Mouse (Mus musculus): ENCODE results near the gene Zfp422. TPM values are rescaled to one million over a fixed set of nuclear protein-coding genes. Genes with fewer than 3 reads are reported as not detected.
A peak's percentile ranks its signal among the peaks of the same experiment; 100 is the strongest.
"Not testable (repeated sequence)": the region's sequence is repeated elsewhere in the genome, so short reads cannot be mapped to it uniquely, and the experiment has no call there.

The Zfp422 gene
- total RNA-seq, 2 experiments from 2014 or later = 25.2 to 29.6 TPM

DNA sequence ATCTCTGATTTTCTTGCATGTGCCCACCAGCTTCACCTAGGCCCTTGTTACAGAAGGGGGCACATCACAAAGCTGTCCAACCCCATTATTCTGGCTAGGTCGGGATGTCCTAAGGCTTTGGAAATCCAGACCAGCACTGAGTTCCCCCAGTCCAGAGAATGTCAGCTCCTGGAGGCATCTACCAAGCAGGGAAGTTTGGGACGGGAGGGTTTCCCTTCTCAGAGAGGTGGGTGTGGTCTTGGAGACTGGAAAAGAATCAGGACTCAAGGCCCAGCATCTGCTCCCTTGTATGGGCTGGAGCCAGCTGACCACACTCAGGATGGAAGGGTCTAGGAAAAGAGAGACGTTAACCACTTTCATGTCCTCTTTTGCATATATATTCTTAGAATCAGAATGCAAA, 24.4 kb upstream of the Zfp422 start:
- intact Hi-C loops (cut with DNase I) = loop anchor here (5.0 kb wide), 3 partner anchors 44 to 1174 kb away; no protein-coding TSS in a partner anchor
- DNase-seq (ENCODE audit: low spot score in 2 of 2) = no peak

DNA sequence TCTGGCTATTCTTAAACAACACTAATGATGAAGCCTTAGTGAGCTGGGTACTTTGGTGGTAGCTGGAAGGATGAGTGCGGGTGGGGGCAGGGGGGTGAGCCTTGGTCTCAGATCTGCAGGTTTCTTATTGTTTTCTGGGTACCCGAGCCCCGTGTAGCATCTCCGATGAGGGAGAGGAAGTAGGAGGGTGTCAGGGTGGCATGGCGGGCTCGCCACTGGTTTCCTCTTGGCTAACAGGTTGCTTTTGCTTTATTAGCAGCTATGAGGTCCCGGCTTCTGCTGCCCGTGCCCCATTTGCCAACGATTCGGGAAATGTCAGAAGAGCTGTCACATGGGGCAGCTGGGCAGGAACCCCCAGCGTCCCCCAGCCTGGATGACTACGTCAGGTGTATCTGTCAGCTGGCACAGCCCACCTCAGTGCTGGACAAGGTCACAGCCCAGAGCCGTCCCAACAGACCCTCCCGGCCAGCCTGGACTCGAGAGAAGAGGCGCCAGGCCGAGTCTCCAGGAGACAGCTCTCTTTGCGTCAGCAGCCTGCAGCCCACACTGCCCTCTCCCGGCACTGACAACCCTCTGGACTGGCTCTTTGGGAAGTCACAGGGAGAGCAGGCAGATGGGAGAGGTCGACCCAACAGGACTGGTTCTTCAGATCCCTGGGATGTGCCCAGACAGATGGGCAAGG, 22.8 kb upstream of the Zfp422 start:
- intact Hi-C loops (cut with DNase I) = loop anchor here (5.0 kb wide), 3 partner anchors 46 to 1176 kb away; no protein-coding TSS in a partner anchor
- DNase-seq (ENCODE audit: low spot score in 2 of 2) = no peak

DNA sequence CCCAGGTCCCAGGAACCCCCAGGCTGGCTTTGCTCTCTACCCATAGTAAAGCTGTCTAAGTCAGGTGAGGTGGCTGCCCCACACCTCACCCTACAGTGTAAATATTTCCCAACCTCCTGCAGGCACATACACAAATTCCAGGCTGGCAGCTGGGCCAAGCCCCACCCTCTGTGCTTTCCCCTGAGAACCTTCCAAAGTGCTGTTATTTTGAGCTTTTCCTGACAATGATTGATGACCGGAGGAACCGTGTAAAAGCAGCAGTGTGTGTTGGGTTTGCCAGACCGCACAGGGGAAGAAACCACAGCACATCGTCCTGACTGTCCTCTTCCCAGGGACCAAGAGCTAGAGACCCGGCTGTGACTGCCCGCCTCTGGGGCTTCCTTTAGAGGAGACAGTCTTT, 21.6 kb upstream of the Zfp422 start, which contains the start of gene Depp1:
TSS of gene Depp1 (plus strand) at position 204 of the 400 bp plus-strand sequence.
- no peak for DNase-seq (ENCODE audit: low spot score in 2 of 2)
- intact Hi-C loops (cut with DNase I) = loop anchor here (5.0 kb wide), 3 partner anchors 47 to 1177 kb away; no protein-coding TSS in a partner anchor

GRCm38 (mm10) chr6:116649811-116650210, 21.0 kb upstream of the Zfp422 start:
- intact Hi-C loops (cut with DNase I) = loop anchor here (5.0 kb wide), 3 partner anchors 47 to 1177 kb away; no protein-coding TSS in a partner anchor
- DNase-seq (ENCODE audit: low spot score in 2 of 2) = no peak

- intact Hi-C loops (cut with DNase I) = no loop called here
- DNase-seq (ENCODE audit: low spot score in 2 of 2) = no peak
Measured at GRCm38 (mm10) chr6:116647763-116648162, 19.0 kb upstream of the Zfp422 start.

DNA sequence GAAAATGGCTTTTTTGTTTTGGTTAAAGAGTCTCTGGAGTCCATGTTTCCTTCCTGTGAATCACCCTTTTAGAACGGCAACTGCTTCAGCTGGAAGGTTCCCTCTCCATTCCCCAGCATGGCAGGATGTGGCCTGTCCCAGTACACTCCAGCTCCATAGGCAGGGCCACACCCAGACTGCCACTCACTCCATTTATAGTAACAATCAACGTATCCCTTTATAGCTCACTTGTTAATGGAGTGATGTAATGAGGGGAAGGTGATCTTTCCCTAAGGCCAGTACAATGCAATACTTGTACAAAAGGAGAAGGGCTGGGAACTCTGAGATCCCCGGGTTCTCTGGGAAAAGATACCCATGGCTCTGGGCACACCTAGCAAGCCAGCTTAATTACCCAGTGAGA, 15.5 kb upstream of the Zfp422 start:
- DNase-seq (ENCODE audit: low spot score in 2 of 2) = no peak

DNA sequence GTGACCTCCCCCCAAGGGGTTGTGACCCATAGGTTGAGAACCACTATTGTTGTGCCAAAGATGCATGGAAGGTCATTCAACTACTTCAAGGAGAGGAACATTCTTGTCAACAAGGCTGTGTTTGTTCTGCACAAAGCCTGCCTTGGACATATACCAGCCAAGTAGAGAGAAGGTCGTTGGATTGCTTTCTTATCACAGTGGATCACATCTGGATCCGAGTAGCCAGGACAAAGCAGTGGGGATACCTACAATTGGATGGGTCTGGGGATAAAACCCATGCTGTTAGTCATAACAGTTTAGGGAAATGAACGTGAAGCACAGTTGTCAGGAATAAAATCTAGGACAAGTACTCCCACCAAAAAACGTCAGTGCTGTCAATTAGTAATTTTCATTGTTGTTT, 15.1 kb upstream of the Zfp422 start:
- intact Hi-C loops (cut with DNase I) = no loop called here
- no peak for DNase-seq (ENCODE audit: low spot score in 2 of 2)

More for the DNA sequence above, 15.5 kb upstream of the Zfp422 start:
- intact Hi-C loops (cut with DNase I) = no loop called here

GRCm38 (mm10) chr6:116642942-116643341, 14.1 kb upstream of the Zfp422 start:
- DNase-seq (ENCODE audit: low spot score in 2 of 2) = peak; percentile 61 to 68
- intact Hi-C loops (cut with DNase I) = no loop called here

- intact Hi-C loops (cut with DNase I) = no loop called here
- no peak for DNase-seq (ENCODE audit: low spot score in 2 of 2)
Measured at GRCm38 (mm10) chr6:116639663-116640062, 10.9 kb upstream of the Zfp422 start.

DNA sequence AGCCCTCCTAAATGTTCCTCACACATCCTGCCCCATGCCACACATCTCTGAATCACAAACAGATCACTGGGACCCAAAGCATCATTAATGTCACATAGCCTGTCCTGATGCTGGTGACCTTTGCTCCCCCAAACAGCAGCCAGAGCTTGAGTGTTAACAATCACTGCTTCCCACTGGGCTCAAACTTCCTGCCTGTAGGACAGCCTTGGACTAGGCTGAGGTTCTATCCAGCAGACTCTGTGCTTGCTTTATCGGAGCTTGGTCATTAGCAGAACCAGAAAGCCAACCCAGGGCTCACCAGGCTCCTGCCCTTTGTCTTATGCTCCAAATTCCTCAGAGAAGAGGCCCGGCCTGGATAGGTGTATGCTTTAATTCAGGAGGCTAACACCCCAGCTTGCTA, 10.1 kb upstream of the Zfp422 start:
- DNase-seq (ENCODE audit: low spot score in 2 of 2) = no peak
- intact Hi-C loops (cut with DNase I) = no loop called here

- no peak for DNase-seq (ENCODE audit: low spot score in 2 of 2)
- intact Hi-C loops (cut with DNase I) = no loop called here
Measured at GRCm38 (mm10) chr6:116637496-116637895, 8.7 kb upstream of the Zfp422 start.

- DNase-seq (ENCODE audit: low spot score in 2 of 2) = no peak
Measured at GRCm38 (mm10) chr6:116636581-116637235, 7.9 kb upstream of the Zfp422 start.

DNA sequence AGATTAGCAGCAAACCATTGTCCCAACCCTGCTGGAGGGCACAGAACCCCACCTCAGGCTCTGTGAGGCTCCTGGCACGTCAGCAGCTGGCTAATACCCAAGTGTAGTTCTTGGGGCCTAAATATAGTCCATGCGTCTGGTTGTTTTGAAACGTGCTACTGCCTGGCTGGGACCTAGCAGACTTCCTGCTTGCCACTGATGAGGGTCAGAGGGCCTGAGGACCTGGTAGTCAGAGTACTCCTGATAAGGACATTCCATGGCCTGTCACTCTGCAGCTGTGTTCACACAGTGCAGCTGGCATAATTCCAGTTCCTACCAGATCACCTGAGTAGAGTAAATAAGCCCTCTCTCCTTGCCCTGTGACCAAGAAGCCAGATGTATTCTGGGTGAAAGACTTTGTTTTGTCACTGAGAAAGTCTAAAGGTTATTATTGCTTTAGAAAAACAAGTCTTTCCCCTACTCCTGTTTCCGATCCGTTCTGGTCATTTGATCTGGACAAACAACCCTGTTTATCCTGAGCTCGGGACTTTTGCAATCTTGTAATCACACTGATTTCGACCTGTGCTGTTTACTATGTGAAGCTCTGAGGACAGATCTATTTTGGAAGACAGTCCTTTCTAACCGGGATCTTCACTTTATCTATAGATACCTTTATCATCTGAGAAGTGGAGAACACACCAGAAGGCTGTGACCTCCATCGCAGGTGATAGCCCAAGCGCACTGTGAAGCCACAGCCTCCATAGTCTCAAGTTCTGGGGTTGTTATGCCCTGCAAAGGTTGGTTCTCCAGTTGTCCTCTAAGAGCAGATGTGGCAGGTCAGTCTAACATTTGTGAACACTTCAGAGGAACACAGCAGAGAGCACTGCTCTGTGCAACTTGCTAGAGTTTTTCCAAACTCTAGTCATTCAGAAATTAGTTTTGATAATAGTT, 6.7 kb upstream of the Zfp422 start:
- DNase-seq (ENCODE audit: low spot score in 2 of 2) = peak in 1 of 2 experiments; percentile 52
- intact Hi-C loops (cut with DNase I) = no loop called here

More at GRCm38 (mm10) chr6:116636581-116637235, 7.9 kb upstream of the Zfp422 start:
- intact Hi-C loops (cut with DNase I) = no loop called here

- intact Hi-C loops (cut with DNase I) = no loop called here
- DNase-seq (ENCODE audit: low spot score in 2 of 2) = no peak
Measured at GRCm38 (mm10) chr6:116633741-116634695, 5.2 kb upstream of the Zfp422 start.

DNA sequence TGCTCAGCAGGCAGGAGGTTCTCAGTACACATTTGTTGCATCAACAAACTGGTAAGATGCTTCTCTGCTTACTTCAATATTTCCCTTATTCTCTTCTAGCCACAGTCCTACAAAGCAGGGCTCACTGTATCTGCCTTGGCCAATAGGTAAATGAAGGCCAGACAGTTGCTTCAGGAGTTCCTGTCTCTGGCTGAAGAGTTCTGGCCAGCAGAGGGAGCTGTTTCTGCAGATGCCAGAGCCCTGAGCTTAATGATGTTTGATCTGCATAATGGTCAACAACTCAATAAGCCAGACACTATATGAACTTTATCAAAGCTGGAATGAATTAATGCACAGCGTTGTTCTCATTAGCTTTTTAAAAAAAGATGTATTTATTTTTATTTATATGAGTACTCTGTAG, 3.3 kb upstream of the Zfp422 start:
- intact Hi-C loops (cut with DNase I) = no loop called here
- DNase-seq (ENCODE audit: low spot score in 2 of 2) = peak; percentile 71 to 86

GRCm38 (mm10) chr6:116629766-116630165, 967 bp upstream of the Zfp422 start:
- DNase-seq (ENCODE audit: low spot score in 2 of 2) = no peak
- intact Hi-C loops (cut with DNase I) = no loop called here

DNA sequence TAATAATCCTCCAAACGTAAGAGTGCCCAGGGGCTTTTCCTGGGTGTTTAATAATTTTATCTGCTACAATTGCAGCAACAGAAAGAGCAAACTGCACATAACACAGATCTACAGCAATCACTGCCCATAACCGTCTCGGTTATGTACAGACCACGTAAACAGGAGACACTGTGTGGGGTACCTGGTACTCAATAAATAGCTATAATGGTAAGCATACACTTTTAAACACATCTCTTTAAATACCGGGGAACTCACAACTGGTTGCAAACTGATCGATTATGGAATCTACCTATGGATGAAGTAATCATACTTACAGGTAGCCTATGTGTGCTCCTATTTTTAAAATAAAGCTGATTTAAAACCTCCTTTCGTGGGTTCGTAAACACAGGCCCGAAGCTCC, 704 bp downstream of the Zfp422 start:
- intact Hi-C loops (cut with DNase I) = no loop called here
- DNase-seq (ENCODE audit: low spot score in 2 of 2) = no peak

DNA sequence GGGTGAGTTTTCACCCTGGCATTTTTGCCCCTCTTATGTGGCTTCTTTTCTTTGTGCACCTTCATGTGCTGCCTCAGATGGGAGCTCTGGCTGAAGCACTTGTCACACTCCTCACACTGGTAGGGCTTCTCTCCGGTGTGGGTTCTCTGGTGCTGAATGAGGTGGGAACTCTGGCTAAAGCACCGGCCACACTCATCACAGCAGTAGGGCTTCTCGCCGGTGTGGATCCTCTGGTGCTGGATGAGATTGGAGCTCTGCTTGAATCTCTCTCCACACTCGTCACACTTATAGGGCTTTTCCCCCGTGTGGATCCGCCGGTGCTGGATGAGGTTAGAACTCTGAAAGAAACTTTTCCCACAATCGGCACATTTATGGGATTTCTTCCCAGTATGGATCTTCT, 2.4 kb downstream of the Zfp422 start:
- DNase-seq (ENCODE audit: low spot score in 2 of 2); intact Hi-C loops (cut with DNase I): not testable (repeated sequence)

Measured in left cerebral cortex, postnatal 14 days (tissue).